Mouse (Mus musculus): ENCODE measurements around the gene Efcab14.

Efcab14 gene

DNA sequence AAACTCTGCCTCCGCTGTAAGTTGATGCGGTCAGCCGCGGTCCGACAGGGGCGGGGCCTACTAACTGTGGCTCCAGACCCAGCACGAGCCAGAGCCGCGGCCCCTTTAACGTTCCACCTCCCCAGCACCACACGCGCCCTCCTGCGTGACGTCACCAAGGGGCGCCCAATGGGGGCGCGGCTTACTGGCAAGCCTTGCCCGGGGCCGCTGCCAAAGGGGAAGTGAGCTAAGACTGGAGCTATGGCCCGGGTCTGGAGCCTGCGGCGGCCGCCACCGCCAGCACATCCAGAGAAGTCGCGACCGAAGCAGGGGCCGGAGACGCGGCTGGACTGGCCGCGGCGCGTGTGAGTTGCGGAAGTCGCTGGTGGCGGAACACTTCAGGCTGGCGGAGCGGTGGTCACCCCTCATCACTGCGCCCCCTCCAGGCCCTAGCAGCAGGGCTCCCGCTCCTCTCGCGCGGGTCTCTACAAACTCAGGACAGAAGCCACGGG is at the start of gene Efcab14:
Gene Efcab14, plus strand, starts transcription at position 194 of the 491 bp plus-strand sequence.
- DNase-seq: peak; percentile 98 to 99

DNA sequence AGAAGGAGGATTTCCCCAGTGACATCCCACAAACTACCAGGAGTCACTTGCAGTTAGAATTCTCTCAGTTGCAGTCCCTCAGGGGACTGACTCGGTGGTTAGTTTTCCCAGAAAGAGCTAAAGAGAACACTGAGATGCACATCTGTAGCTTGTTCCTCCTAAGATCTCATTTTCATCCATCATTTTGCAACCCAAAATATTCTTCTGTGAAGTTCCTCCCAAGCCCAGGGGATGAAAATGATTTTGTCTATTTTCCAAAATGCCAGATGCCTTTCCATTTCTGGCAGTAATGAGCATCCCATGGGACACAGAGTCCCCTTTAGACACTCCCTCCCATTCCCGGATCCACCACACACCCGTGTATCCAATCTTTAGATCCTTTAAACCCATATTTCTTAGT is 36.1 kb upstream of the Efcab14 start:
- DNase-seq: no peak

GRCm38 (mm10) chr4:115703927-115704505 is 33.5 kb upstream of the Efcab14 start:
- no peak for DNase-seq

GRCm38 (mm10) chr4:115708974-115709593 is 28.5 kb upstream of the Efcab14 start:
- no peak for DNase-seq

DNA sequence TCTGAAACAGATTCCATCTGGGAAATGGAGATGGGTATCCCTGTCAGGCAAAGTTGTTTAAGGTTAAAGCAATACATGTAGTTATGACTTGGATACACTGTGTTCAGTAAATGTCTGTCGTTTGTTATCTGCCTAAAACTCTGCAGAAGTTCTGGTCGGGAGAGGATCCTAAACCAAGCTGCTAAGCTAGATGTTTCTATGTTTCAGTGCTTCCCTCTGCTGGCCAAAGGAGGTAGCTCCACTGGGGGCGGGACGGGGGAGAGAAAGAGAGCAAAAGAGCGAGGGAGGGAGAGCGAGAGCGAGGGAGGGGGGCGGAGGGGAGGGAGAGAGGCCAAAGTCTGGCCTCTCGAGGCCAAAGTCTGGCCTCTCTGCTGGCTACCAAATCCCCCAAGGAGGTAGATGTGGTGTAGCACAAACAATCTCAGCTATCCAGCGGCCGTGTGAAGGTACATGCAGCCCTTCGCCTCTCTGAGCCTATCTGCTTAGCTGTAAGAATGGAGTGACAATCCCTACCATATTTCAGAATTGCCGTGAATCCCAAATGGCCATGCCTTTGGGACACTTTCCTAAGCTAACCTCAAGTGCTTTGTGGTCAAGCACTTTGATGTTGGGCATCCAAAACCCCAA is 27.6 kb upstream of the Efcab14 start:
- peak; percentile 63 to 79 for DNase-seq

DNA sequence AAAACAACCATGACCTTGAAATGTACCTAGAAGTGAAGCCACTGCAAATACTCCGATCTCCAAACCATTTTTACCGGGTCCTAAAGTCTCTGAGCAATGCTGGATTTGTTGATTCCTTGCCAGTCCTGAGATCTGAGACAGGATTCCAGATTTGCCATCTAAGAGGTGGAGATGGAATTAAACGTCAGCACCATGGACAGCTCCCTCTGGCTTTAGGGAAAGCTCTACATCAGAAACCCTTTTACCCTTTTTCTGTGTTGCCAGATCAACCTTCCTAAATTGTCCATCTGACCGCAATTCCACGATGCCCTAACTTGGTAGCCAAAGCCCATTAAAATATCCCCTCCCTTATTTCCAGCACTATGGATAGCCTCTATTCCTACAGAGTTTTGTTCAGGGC is 8.8 kb upstream of the Efcab14 start:
- no peak for DNase-seq

GRCm38 (mm10) chr4:115731588-115732222 is 5.8 kb upstream of the Efcab14 start:
- peak; percentile 78 to 84 for DNase-seq

DNA sequence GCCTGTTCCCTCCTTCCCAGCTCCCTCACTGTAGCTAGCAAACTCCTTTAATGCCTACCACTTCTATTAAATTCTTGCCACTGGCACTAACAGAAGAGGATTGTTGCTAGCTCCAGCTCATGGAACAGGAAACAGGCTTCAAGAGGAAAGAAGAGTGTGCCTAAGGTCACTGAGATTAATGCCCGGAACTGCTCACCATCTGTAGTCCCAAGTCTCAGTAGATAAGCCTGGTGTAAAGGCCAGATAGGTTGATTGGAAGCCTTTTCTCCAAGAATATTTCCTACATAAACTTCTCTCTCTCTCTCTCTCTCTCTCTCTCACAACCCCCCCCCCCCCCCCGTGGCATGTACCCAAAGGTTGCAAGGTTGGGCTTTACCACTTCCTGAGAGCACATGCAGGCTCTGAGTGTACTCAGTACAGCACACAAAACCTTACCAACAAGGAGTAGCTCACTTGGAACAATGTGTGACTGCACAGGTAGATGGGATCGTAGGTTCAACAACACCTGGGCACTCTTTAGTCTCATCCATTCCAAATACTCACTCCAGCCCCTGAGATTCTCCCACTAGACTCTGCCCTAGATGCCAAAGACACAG is 5.2 kb upstream of the Efcab14 start:
- no peak for DNase-seq

GRCm38 (mm10) chr4:115733746-115734145 is 3.8 kb upstream of the Efcab14 start:
- DNase-seq: no peak

- DNase-seq: no peak
These were observed 2.7 kb upstream of the Efcab14 start for GRCm38 (mm10) chr4:115734867-115735266.

- DNase-seq: peak in 1 of 2 experiments; percentile 12
These were observed 989 bp downstream of the Efcab14 start for GRCm38 (mm10) chr4:115738481-115738985.

- no peak for DNase-seq
These were observed 5.1 kb downstream of the Efcab14 start for GRCm38 (mm10) chr4:115742658-115743057.

GRCm38 (mm10) chr4:115743096-115743495 is 5.6 kb downstream of the Efcab14 start:
- no peak for DNase-seq

GRCm38 (mm10) chr4:115748181-115748580 is 10.6 kb downstream of the Efcab14 start:
- DNase-seq: no peak

DNA sequence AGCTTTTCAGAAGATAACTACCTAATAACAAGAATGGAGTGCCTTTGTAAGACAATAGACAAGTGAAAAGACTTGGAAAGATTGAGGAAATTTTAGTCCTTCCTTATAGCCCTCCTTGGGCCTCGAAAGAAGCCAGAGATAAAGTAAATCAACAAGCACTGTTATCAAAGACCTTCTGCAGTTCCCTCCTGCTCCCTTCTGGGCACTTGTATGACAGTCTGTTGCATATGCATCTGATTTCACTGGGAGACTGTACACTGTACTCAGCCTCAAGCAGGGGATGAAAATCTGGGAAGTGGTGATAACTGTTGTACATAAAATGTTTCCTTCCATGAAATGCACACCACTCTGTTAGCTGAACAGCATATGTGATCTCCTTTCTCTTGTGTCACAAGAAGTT is 11.8 kb downstream of the Efcab14 start:
- DNase-seq: no peak

DNA sequence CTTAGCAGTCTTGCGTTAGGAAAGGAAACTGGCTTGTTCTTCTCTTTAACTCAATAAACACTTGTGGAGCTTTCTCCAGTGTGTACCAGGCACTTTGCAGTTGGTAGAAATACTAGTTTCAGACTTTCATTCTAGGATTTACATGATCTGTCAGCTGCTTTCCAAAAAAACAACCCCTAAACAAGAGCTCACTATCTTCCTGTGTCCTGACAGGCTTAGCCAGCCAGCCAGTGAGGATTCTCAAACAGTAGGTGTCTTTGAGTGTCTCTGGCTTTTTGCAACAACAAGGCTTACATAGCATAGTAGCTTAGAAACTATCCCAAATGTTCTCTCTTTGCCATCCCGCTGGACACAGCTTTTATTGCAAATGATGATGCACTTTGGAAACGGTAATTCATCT is 16.6 kb downstream of the Efcab14 start:
- no peak for DNase-seq

DNA sequence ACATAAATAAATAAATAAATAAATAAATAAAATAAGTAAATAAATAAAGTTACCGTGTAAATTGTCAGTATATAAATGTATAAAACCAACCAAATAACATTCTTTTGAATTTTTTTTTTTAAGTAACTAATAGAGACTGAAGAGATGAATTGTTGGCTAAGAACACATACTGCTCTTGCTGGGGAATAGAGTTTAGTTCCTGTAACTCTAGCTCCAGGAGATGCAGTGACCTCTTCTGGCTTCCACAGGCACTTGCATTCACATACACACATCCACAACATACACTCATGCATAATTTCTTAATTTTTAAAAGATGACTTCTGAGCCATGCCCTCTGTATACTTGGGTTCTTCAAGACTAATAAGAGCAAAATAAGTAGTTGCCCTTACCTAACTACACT is 17.3 kb downstream of the Efcab14 start:
- no peak for DNase-seq

GRCm38 (mm10) chr4:115761206-115761605 is 23.7 kb downstream of the Efcab14 start:
- DNase-seq: peak in 1 of 2 experiments; percentile 43

GRCm38 (mm10) chr4:115764581-115764980 is 27.0 kb downstream of the Efcab14 start:
- DNase-seq: no peak

DNA sequence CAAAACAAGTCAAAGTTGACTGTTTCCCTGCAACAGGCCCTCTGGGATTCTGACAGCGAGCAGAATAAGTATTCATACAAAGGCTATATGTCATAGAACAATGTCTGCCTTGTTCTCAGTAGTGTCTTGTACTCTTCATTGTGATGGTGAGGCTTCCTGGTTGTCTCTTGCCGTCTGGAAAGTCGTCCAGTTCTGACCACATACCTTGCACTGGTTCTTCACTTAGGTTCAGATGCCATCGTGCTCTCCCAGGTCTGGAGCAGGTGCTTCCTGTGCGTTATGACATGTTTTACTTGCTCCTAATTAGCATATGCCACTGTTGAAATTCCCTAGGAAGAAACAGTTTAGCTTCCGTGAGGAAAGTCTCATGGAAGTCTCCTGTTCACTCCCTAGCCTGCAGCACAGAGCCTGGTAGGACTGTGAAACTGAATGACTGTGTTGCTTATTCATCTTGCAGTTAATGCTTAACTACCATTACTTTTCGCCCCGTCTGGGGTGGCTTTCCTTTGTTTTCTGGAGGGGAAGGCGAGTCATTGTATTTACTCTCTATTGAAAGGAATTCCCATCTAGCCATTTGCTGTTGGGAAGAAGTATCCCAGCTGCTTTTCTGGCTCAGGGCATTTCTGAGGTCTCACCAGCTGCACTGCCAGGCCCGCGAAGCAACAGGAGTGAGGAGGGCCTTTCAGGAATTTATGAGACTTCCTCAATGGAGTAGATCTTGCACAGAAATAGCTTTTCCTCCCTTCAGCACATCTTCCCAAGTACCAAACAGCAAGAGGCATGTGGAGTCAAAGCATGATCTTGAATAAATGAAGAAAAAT is 30.3 kb downstream of the Efcab14 start:
- DNase-seq: no peak

GRCm38 (mm10) chr4:115775056-115775455 is 37.5 kb downstream of the Efcab14 start:
- no peak for DNase-seq

GRCm38 (mm10) chr4:115777627-115778026 is 40.1 kb downstream of the Efcab14 start:
- no peak for DNase-seq
